In the genomic region with DNA sequence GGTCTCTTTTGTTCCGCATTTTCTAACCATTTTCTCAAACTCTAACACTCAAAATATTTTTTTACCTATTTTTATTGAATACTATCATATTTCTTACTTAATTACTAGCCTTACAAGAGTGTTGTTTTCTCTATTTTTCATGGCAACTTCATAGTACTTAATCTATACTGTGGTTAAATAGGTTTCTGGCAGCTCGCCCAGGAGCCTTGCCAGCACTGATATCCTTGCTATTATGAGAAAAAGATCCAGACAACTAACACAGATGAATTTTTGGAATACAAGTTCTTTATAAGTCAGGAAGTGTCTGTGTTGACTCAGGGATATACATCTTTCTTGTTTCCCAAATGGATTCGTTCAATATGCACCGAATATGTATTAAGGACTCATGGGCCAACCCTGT, we compare ENCODE assay signal across 24 mouse cellular contexts.
DNase-seq lines count a peak whose midpoint lies in the region; ATAC-seq and TF ChIP-seq lines count a peak whose summit lies in the region.
"Had no signal": no experiment of that assay in that cellular context is flagged by ENCODE, and none has a peak within 500 bp of the region (broad histone marks: within the 10 kb centered on the region; RNA-seq: fewer than 3 reads in every experiment).

No protein-coding gene starts in this region.

- no peak for TF ChIP-seq CTCF in midbrain, postnatal 0 days (IDR thresholded peaks at IDR 0.05)

- ATAC-seq in midbrain, postnatal 0 days (ENCODE audit: low FRiP score) = no peak
- no peak for ATAC-seq in erythroid progenitor cell, adult 5-6 weeks (replicated peaks; ENCODE audit: low FRiP score, poor library complexity, severe bottlenecking)
- ATAC-seq: CD4-positive, CD25-positive, alpha-beta regulatory T cell, adult 4 months; forebrain, embryonic 15.5 days; midbrain, embryonic 15.5 days had no signal

- no peak overlapping the region for H3K27ac ChIP-seq in midbrain, postnatal 0 days (ENCODE audit: low read depth, low read length)
- no peak overlapping the region for H3K27ac ChIP-seq in midbrain, embryonic 10.5 days (replicated peaks)
- H3K27ac ChIP-seq: forebrain, embryonic 15.5 days; gastrocnemius, adult 2 months; heart, adult 2 months; hindbrain, embryonic 15.5 days; layer of hippocampus, adult 2 months; midbrain, embryonic 15.5 days; neural tube, embryonic 12.5 days had no signal

- H3K9me3 ChIP-seq in midbrain, postnatal 0 days (ENCODE audit: low read length) = no peaks in the 10 kb centered on the region
- no peaks in the 10 kb centered on the region for H3K9me3 ChIP-seq in midbrain, embryonic 10.5 days (replicated peaks)
- H3K9me3 ChIP-seq: forebrain, embryonic 15.5 days; heart, embryonic 13.5 days; hindbrain, embryonic 15.5 days; midbrain, embryonic 15.5 days; neural tube, embryonic 12.5 days had no signal

- H3K4me3 ChIP-seq in midbrain, postnatal 0 days (ENCODE audit: low read depth, low read length) = no peak overlapping the region
- no peak overlapping the region for H3K4me3 ChIP-seq in midbrain, embryonic 10.5 days
- H3K4me3 ChIP-seq: forebrain, embryonic 15.5 days; gastrocnemius, adult 2 months; heart, adult 2 months; heart, embryonic 13.5 days; hindbrain, embryonic 15.5 days; layer of hippocampus, adult 2 months; midbrain, embryonic 15.5 days; neural tube, embryonic 12.5 days had no signal

- no peaks in the 10 kb centered on the region for H3K27me3 ChIP-seq in midbrain, postnatal 0 days (ENCODE audit: insufficient read depth, low read length)
- no peaks in the 10 kb centered on the region for H3K27me3 ChIP-seq in midbrain, embryonic 10.5 days (ENCODE audit: low read depth, poor library complexity, severe bottlenecking)
- H3K27me3 ChIP-seq: forebrain, embryonic 15.5 days; heart, embryonic 13.5 days; hindbrain, embryonic 15.5 days; midbrain, embryonic 15.5 days; neural tube, embryonic 12.5 days had no signal

- H3K36me3 ChIP-seq in midbrain, postnatal 0 days (ENCODE audit: insufficient read depth, low read length) = no peaks in the 10 kb centered on the region
- H3K36me3 ChIP-seq in midbrain, embryonic 10.5 days = no peaks in the 10 kb centered on the region
- H3K36me3 ChIP-seq: forebrain, embryonic 15.5 days; heart, embryonic 13.5 days; hindbrain, embryonic 15.5 days; midbrain, embryonic 15.5 days; neural tube, embryonic 12.5 days had no signal

- peak; percentile 61 for DNase-seq in heart, adult 11 months
- DNase-seq in heart, adult 8-10 months (ENCODE audit: low spot score) = no peak
- peak; percentile 5 for DNase-seq in midbrain, postnatal 0 days (ENCODE audit: low spot score)
- DNase-seq in midbrain, embryonic 10.5 days (ENCODE audit: low spot score) = no peak
- DNase-seq in brain, adult 2 months (ENCODE audit: low read depth, low spot score) = peak; percentile 28
- DNase-seq in left cerebral cortex, adult 18-20 months (ENCODE audit: low spot score in 2 of 2) = no peak
- DNase-seq: adrenal gland, adult 8-10 months; cerebellum, adult 18-20 months; gastrocnemius, adult 2 months; gastrocnemius, postnatal 36 days; heart, adult 2 months; heart, postnatal 10 days; kidney, adult 18-20 months; kidney, postnatal 36 days; left cerebral cortex, postnatal 4 days; lung, postnatal 4 days had no signal

- 94% methylated on average over 4 of the region's 4 CpGs for WGBS in midbrain, postnatal 0 days
- 91% methylated on average over 4 of the region's 4 CpGs for WGBS in midbrain, embryonic 10.5 days

- no peak overlapping the region for H3K4me2 ChIP-seq in midbrain, postnatal 0 days (ENCODE audit: low read depth, low read length, poor library complexity, severe bottlenecking)
- H3K4me2 ChIP-seq: forebrain, embryonic 15.5 days; heart, embryonic 13.5 days; hindbrain, embryonic 15.5 days; midbrain, embryonic 15.5 days; neural tube, embryonic 12.5 days had no signal

- no peak overlapping the region for H3K9ac ChIP-seq in midbrain, postnatal 0 days (replicated peaks; ENCODE audit: low read length, poor library complexity, severe bottlenecking)
- H3K9ac ChIP-seq: forebrain, embryonic 15.5 days; heart, embryonic 13.5 days; hindbrain, embryonic 15.5 days; midbrain, embryonic 15.5 days; neural tube, embryonic 12.5 days had no signal

- H3K4me1 ChIP-seq in midbrain, postnatal 0 days (ENCODE audit: insufficient read depth, low read length) = no peaks in the 10 kb centered on the region
- H3K4me1 ChIP-seq in midbrain, embryonic 10.5 days = no peaks in the 10 kb centered on the region
- H3K4me1 ChIP-seq: midbrain, embryonic 15.5 days; neural tube, embryonic 12.5 days had no signal

Comparison
In these comparisons a context has a peak if more than half of its experiments do, and no peak if none do; other contexts are left out.
1. DNase-seq: peak in heart, adult 11 months (single experiment), midbrain, postnatal 0 days (single experiment) and brain, adult 2 months (single experiment); none in heart, adult 8-10 months (single experiment), midbrain, embryonic 10.5 days (single experiment) and left cerebral cortex, adult 18-20 months (0 of 2).